In genomic region chr14:50784391-50785250, GRCm38 (mm10) we compare ENCODE assay signal across 8 mouse cellular contexts. TPM values are rescaled to one million over a fixed set of nuclear protein-coding genes. Genes with fewer than 3 reads are reported as not detected.
A peak's percentile ranks its signal among the peaks of the same experiment; 100 is the strongest.
DNase-seq lines count a peak whose midpoint lies in the region; ATAC-seq and TF ChIP-seq lines count a peak whose summit lies in the region.

No protein-coding gene starts in this region.

- peak overlapping the region; percentile 49 for H3K4me2 ChIP-seq in forebrain, embryonic 15.5 days (replicated peaks)
- peak overlapping the region; percentile 79 for H3K4me2 ChIP-seq in liver, embryonic 14.5 days (ENCODE audit: low read depth)

- H3K4me1 ChIP-seq in heart, embryonic 10.5 days: no peaks in the 10 kb centered on the region; the same call in 1 of the 2 replicates
- peaks cover 1 to 6% of the 10 kb centered on the region in 2 experiments; a peak in 3 of 4 replicates for H3K4me1 ChIP-seq in ES-E14 (ENCODE audit: control insufficient read depth in 2 of 2, insufficient read depth in 2 of 2, low read length in 2 of 2, poor library complexity in 1 of 2)
- peaks cover 16% of the 10 kb centered on the region for H3K4me1 ChIP-seq in forebrain, embryonic 15.5 days
- H3K4me1 ChIP-seq in liver, embryonic 14.5 days (replicated peaks; ENCODE audit: control insufficient read depth in 2 of 2, insufficient read depth in 2 of 2, low read length in 1 of 2): peaks cover 0 to 4% of the 10 kb centered on the region in 2 experiments; a peak in 3 of 4 replicates
- 0 out of 2 replicates have a peak, but pooled peaks cover 2% of the 10 kb centered on the region for H3K4me1 ChIP-seq in small intestine, adult 2 months (ENCODE audit: control insufficient read depth, insufficient read depth, insufficient read length, low read length)

- TF ChIP-seq CTCF in liver, embryonic 14.5 days (IDR thresholded peaks at IDR 0.05; ENCODE audit: low read depth): no peak
- TF ChIP-seq CTCF in small intestine, adult 2 months (IDR thresholded peaks at IDR 0.05; ENCODE audit: extremely low read depth, insufficient read length, insufficient replicate concordance, low read depth, low read length): no peak

- no peaks in the 10 kb centered on the region for H3K27me3 ChIP-seq in heart, embryonic 10.5 days (ENCODE audit: insufficient read depth, poor library complexity, severe bottlenecking)
- H3K27me3 ChIP-seq in forebrain, embryonic 15.5 days: no peaks in the 10 kb centered on the region
- no peaks in the 10 kb centered on the region for H3K27me3 ChIP-seq in liver, embryonic 14.5 days (ENCODE audit: control insufficient read depth, insufficient read depth, low read length)
- no peaks in the 10 kb centered on the region for H3K27me3 ChIP-seq in small intestine, adult 2 months (ENCODE audit: control insufficient read depth, insufficient read depth, low read length)

- in situ Hi-C loops in ES-E14 (cut with MboI; ENCODE audit: low sequenced_read_pairs in 2 of 2, unreplicated experiment in 2 of 2): no loop called here

- TF ChIP-seq POLR2A in small intestine, adult 2 months (IDR thresholded peaks at IDR 0.05; ENCODE audit: low read depth, low read length): no peak

- 25% methylated on average over 16 of the region's 16 CpGs for WGBS in heart, embryonic 10.5 days
- 20% methylated on average over 16 of the region's 16 CpGs for WGBS in forebrain, embryonic 15.5 days
- WGBS in liver, embryonic 14.5 days (ENCODE audit: insufficient replicate concordance): 16% methylated on average over 16 of the region's 16 CpGs
- WGBS in small intestine, adult 2 months: 5% methylated on average over 16 of the region's 16 CpGs

- H3K36me3 ChIP-seq in heart, embryonic 10.5 days: peaks cover 15% of the 10 kb centered on the region
- H3K36me3 ChIP-seq in ES-E14 (ENCODE audit: control insufficient read depth, insufficient read depth, low read length, poor library complexity, severe bottlenecking): peaks cover 6% of the 10 kb centered on the region
- peaks cover 20% of the 10 kb centered on the region for H3K36me3 ChIP-seq in forebrain, embryonic 15.5 days
- H3K36me3 ChIP-seq in liver, embryonic 14.5 days (replicated peaks; ENCODE audit: control insufficient read depth, insufficient read depth, low read depth): no peaks in the 10 kb centered on the region
- peaks cover 6% of the 10 kb centered on the region; the same call in 1 of the 2 replicates for H3K36me3 ChIP-seq in small intestine, adult 2 months (ENCODE audit: control insufficient read depth, insufficient read depth, low read length)

- peak overlapping the region; percentile 77 for H3K4me3 ChIP-seq in heart, embryonic 10.5 days
- peak overlapping the region; percentile 83 for H3K4me3 ChIP-seq in ES-E14 (ENCODE audit: insufficient read depth in 1 of 2, low read depth in 1 of 2, low read length in 2 of 2, poor library complexity in 1 of 2, severe bottlenecking in 1 of 2)
- H3K4me3 ChIP-seq in forebrain, embryonic 15.5 days: peak overlapping the region; percentile 93
- peak overlapping the region; percentile 74 to 92 for H3K4me3 ChIP-seq in liver, embryonic 14.5 days (ENCODE audit: insufficient read depth in 1 of 2, low read depth in 2 of 2, low read length in 2 of 2)
- peak overlapping the region; percentile 80 for H3K4me3 ChIP-seq in small intestine, adult 2 months (ENCODE audit: low read depth, low read length)

- no peak for DNase-seq in heart, embryonic 10.5 days (ENCODE audit: low spot score)
- no peak for DNase-seq in heart, postnatal 4 days
- no peak for DNase-seq in ES-E14 (ENCODE audit: low read depth, low spot score)
- DNase-seq in liver, embryonic 14.5 days (ENCODE audit: low read depth in 3 of 3, low spot score in 3 of 3): no peak
- DNase-seq in gastrocnemius, adult 8-10 months (ENCODE audit: low spot score in 2 of 2): no peak
- DNase-seq in ovary, postnatal 14 days (ENCODE audit: low spot score): no peak

- H3K27ac ChIP-seq in heart, embryonic 10.5 days: peak overlapping the region; percentile 86
- H3K27ac ChIP-seq in ES-E14 (ENCODE audit: insufficient read depth, low read depth, low read length, poor library complexity, severe bottlenecking): peak overlapping the region; percentile 28
- H3K27ac ChIP-seq in forebrain, embryonic 15.5 days (replicated peaks): peak overlapping the region; percentile 91
- no peak overlapping the region; the same call in 1 of the 2 replicates for H3K27ac ChIP-seq in liver, embryonic 14.5 days
- 0 out of 2 replicates have a peak overlapping the region, but pooled peaks have one; percentile 19 for H3K27ac ChIP-seq in small intestine, adult 2 months (ENCODE audit: insufficient read depth, low read depth, low read length)

- H3K9ac ChIP-seq in ES-E14 (ENCODE audit: insufficient read depth, low read depth, low read length, poor library complexity, severe bottlenecking): peak overlapping the region; percentile 77
- H3K9ac ChIP-seq in forebrain, embryonic 15.5 days (replicated peaks): peak overlapping the region; percentile 82
- H3K9ac ChIP-seq in liver, embryonic 14.5 days (replicated peaks): peak overlapping the region; percentile 87

- no peaks in the 10 kb centered on the region for H3K9me3 ChIP-seq in heart, embryonic 10.5 days
- no peaks in the 10 kb centered on the region for H3K9me3 ChIP-seq in ES-E14 (ENCODE audit: control insufficient read depth, insufficient read depth, low read depth, low read length)
- 0 out of 2 replicates have a peak, but pooled peaks cover 3% of the 10 kb centered on the region for H3K9me3 ChIP-seq in forebrain, embryonic 15.5 days
- no peaks in the 10 kb centered on the region for H3K9me3 ChIP-seq in liver, embryonic 14.5 days (ENCODE audit: control insufficient read depth, low read length)

- no peak for ATAC-seq in forebrain, embryonic 15.5 days (replicated peaks)
- peak; percentile 62; the same call in 1 of the 2 replicates for ATAC-seq in liver, embryonic 14.5 days (ENCODE audit: insufficient read depth)

- TF ChIP-seq EP300 in liver, embryonic 14.5 days (IDR thresholded peaks at IDR 0.05; ENCODE audit: low read depth): no peak

TF ChIP-seq in ES-E14, 5 proteins besides CTCF, POLR2A, EP300 and RAD21:
- TF ChIP-seq MAFK (IDR thresholded peaks at IDR 0.05; ENCODE audit: insufficient read depth, low read depth, low read length): no peak
- no peak for TF ChIP-seq ZNF384 (IDR thresholded peaks at IDR 0.05; ENCODE audit: low read depth, low read length)
- TF ChIP-seq ZC3H11A (IDR thresholded peaks at IDR 0.05; ENCODE audit: borderline replicate concordance, low read depth, low read length): no peak
- TF ChIP-seq HCFC1 (IDR thresholded peaks at IDR 0.05; ENCODE audit: borderline replicate concordance, insufficient read depth, low read length): no peak
- no peak for TF ChIP-seq CHD2 (IDR thresholded peaks at IDR 0.05; ENCODE audit: low read depth, low read length)

RNA-seq across cellular contexts. Expression of gene Ttc5, which starts 0.7 kb away (rescaled TPM):
- 59.8 and 64.1 TPM in 2 replicates for polyA plus RNA-seq in heart, embryonic 10.5 days (2016; fragmentation: Nextera tagmentation; extraction: Ambion mirVana)
- 10 to 100 TPM; 30.7 to 31.2 TPM for total RNA-seq in heart, postnatal 4 days (2021)
- total RNA-seq in ES-E14 (2012; rRNA removed): 28.4 and 65.9 TPM in 2 replicates
- 122 and 130 TPM in 2 replicates for polyA plus RNA-seq in forebrain, embryonic 15.5 days (2015; fragmentation: Nextera tagmentation; extraction: Ambion mirVana)
- polyA plus RNA-seq in liver, embryonic 14.5 days (2012; rRNA removed): 9.6 and 10.8 TPM in 2 replicates
- 18.0 and 19.8 TPM in 2 replicates for polyA plus RNA-seq in liver, embryonic 14.5 days (2014; fragmentation: Nextera tagmentation; extraction: Ambion mirVana)
- 6.8 and 13.5 TPM in 2 replicates for polyA plus RNA-seq in small intestine, adult 2 months (2012; rRNA removed)
- 1 to 10 TPM; 3.7 to 6.8 (median 5.7) TPM for total RNA-seq in gastrocnemius, adult 8-10 months (2022)

RNA-seq across cellular contexts. Expression of gene Ccnb1ip1, which starts 22.9 kb away (rescaled TPM):
- polyA plus RNA-seq in heart, embryonic 10.5 days (2016; fragmentation: Nextera tagmentation; extraction: Ambion mirVana): not detected in 2 replicates
- under 1 TPM in 1 of 2 experiments, not detected in 1; 0.18 TPM for total RNA-seq in heart, postnatal 4 days (2021)
- 24.1 and 29.4 TPM in 2 replicates for total RNA-seq in ES-E14 (2012; rRNA removed)
- 0.11 TPM in 2 replicates for polyA plus RNA-seq in forebrain, embryonic 15.5 days (2015; fragmentation: Nextera tagmentation; extraction: Ambion mirVana)
- not detected in 2 replicates for polyA plus RNA-seq in liver, embryonic 14.5 days (2012; rRNA removed)
- polyA plus RNA-seq in liver, embryonic 14.5 days (2014; fragmentation: Nextera tagmentation; extraction: Ambion mirVana): not detected in 2 replicates
- polyA plus RNA-seq in small intestine, adult 2 months (2012; rRNA removed): not detected in 2 replicates
- total RNA-seq in gastrocnemius, adult 8-10 months (2022): not detected

RNA-seq across cellular contexts. Expression of gene Parp2, which starts 23.0 kb away (rescaled TPM):
- polyA plus RNA-seq in heart, embryonic 10.5 days (2016; fragmentation: Nextera tagmentation; extraction: Ambion mirVana): 46.1 and 50.0 TPM in 2 replicates
- 10 to 100 TPM; 25.5 to 26.8 TPM for total RNA-seq in heart, postnatal 4 days (2021)
- 44.7 and 115 TPM in 2 replicates for total RNA-seq in ES-E14 (2012; rRNA removed)
- polyA plus RNA-seq in forebrain, embryonic 15.5 days (2015; fragmentation: Nextera tagmentation; extraction: Ambion mirVana): 51.6 and 59.1 TPM in 2 replicates
- 20.6 and 32.9 TPM in 2 replicates for polyA plus RNA-seq in liver, embryonic 14.5 days (2012; rRNA removed)
- 31.3 and 35.9 TPM in 2 replicates for polyA plus RNA-seq in liver, embryonic 14.5 days (2014; fragmentation: Nextera tagmentation; extraction: Ambion mirVana)
- 2.9 and 5.8 TPM in 2 replicates for polyA plus RNA-seq in small intestine, adult 2 months (2012; rRNA removed)
- 10 to 100 TPM in 1 of 4 experiments, 1 to 10 TPM in 3; 7.9 to 10.2 (median 8.3) TPM for total RNA-seq in gastrocnemius, adult 8-10 months (2022)

RNA-seq across cellular contexts. Expression of gene Olfr749, which starts 39.7 kb away (rescaled TPM):
- polyA plus RNA-seq in heart, embryonic 10.5 days (2016; fragmentation: Nextera tagmentation; extraction: Ambion mirVana): not detected in 2 replicates
- total RNA-seq in heart, postnatal 4 days (2021): not detected
- total RNA-seq in ES-E14 (2012; rRNA removed): not detected in 2 replicates
- polyA plus RNA-seq in forebrain, embryonic 15.5 days (2015; fragmentation: Nextera tagmentation; extraction: Ambion mirVana): not detected in 2 replicates
- not detected in 2 replicates for polyA plus RNA-seq in liver, embryonic 14.5 days (2012; rRNA removed)
- polyA plus RNA-seq in liver, embryonic 14.5 days (2014; fragmentation: Nextera tagmentation; extraction: Ambion mirVana): not detected in 2 replicates
- not detected in 2 replicates for polyA plus RNA-seq in small intestine, adult 2 months (2012; rRNA removed)
- not detected for total RNA-seq in gastrocnemius, adult 8-10 months (2022)
